Mouse (Mus musculus): ENCODE results near the gene Dcst2. TPM values are rescaled to one million over a fixed set of nuclear protein-coding genes. Genes with fewer than 3 reads are reported as not detected.

Dcst2 gene
- total RNA-seq, 1 experiment from 2014 or later, result not detected

DNA sequence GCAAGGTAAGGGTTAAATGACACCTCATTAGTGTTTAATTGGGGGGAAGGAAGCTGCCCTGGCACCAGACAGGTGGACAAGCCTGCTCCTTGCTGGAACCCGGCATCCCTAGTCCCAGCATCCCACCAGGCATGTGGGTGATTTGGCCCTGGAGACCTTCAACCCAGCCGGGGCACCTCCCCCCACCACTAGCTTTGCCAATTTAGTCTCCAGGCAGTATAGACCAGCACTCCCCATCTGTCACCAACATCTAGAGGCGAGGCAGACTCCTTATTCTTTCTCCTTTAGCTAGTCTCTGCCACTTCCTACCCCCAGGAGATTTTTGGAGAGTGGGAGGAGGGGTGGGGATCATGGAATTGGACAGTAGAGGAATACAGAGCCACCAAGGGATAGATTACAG lies 31.4 kb upstream of the Dcst2 start:
- no peak for ATAC-seq (ENCODE audit: extremely low read depth, insufficient number of reproducible peaks, low FRiP score, poor library complexity, severe bottlenecking)

- ATAC-seq (ENCODE audit: extremely low read depth, insufficient number of reproducible peaks, low FRiP score, poor library complexity, severe bottlenecking), result no peak
Measured at GRCm38 (mm10) chr3:89330948-89331347, 30.8 kb upstream of the Dcst2 start.

GRCm38 (mm10) chr3:89331561-89331960 lies 30.2 kb upstream of the Dcst2 start:
- no peak for ATAC-seq (ENCODE audit: extremely low read depth, insufficient number of reproducible peaks, low FRiP score, poor library complexity, severe bottlenecking)

DNA sequence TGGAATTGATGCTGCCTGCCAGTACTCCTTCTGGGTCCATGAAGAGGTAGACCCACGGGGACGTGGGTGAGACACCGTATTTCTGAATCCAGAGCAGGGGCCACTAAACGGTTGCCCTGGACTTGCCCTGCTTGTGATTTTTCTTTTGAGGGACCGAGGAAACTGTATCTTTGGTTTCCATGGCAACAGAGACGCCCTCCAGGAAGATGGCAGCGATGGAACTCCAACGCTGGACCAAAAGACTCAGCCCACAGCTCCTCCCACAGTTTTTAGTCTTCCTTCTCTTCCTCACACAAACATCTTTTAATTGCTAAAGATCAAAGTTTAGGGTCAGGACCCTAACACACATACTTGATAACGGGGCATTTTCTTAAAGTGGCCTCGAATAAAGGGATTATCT lies 29.8 kb upstream of the Dcst2 start:
- no peak for ATAC-seq (ENCODE audit: extremely low read depth, insufficient number of reproducible peaks, low FRiP score, poor library complexity, severe bottlenecking)

DNA sequence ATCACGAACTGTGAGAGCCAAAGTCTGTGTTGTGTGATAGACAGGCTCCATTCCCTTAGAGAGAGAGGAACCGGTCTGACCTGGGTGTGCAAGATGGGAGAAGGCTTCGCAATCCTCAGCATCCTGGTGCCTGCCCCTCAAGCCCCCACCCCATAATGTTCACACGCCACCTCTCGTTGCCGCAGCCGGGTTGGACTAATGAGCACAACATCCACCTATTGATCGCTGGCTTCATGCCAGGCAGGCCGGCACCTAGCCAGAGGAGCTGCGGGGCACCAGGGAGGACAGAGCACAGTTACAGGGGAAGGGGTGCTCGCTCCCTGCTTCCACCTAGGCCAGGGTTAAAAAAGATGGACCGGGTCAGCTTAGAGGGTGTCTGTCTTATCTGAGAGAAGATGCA lies 29.3 kb upstream of the Dcst2 start:
- no peak for ATAC-seq (ENCODE audit: extremely low read depth, insufficient number of reproducible peaks, low FRiP score, poor library complexity, severe bottlenecking)

GRCm38 (mm10) chr3:89333053-89333452 lies 28.7 kb upstream of the Dcst2 start:
- no peak for ATAC-seq (ENCODE audit: extremely low read depth, insufficient number of reproducible peaks, low FRiP score, poor library complexity, severe bottlenecking)

GRCm38 (mm10) chr3:89336529-89336928 lies 25.2 kb upstream of the Dcst2 start:
- ATAC-seq (ENCODE audit: extremely low read depth, insufficient number of reproducible peaks, low FRiP score, poor library complexity, severe bottlenecking), result no peak

DNA sequence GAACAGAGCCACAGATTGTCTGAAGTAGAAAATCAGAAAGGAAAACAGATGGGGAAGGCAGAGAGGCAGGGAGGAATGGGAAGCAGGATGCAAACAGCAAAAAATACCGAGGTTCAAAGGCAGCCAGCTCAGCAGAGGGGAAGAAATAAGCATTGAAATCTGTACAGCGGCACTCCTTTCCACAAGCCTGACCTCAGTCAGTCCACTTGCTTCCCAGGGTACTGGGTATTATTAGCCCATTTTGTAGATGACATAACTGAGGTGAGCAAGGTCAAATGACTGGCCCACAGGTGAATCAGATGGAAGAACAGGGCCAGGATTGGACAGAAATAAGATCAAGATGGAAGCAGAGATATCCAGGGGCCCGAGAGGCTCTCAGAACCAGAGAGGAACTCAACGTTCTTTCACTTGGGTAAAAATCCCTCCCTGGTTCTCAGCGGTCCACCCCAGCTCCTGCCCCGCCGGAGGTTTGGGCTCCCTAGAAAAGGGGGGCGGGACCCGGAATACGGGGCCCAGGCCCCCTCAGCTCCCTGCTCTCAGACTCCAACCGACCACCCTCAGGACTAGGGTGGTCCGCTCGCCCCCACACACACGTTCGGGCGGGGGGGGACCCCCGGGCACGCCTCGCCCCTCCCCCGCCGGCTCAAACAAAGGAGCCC lies 24.6 kb upstream of the Dcst2 start:
- no peak for ATAC-seq (ENCODE audit: extremely low read depth, insufficient number of reproducible peaks, low FRiP score, poor library complexity, severe bottlenecking)

DNA sequence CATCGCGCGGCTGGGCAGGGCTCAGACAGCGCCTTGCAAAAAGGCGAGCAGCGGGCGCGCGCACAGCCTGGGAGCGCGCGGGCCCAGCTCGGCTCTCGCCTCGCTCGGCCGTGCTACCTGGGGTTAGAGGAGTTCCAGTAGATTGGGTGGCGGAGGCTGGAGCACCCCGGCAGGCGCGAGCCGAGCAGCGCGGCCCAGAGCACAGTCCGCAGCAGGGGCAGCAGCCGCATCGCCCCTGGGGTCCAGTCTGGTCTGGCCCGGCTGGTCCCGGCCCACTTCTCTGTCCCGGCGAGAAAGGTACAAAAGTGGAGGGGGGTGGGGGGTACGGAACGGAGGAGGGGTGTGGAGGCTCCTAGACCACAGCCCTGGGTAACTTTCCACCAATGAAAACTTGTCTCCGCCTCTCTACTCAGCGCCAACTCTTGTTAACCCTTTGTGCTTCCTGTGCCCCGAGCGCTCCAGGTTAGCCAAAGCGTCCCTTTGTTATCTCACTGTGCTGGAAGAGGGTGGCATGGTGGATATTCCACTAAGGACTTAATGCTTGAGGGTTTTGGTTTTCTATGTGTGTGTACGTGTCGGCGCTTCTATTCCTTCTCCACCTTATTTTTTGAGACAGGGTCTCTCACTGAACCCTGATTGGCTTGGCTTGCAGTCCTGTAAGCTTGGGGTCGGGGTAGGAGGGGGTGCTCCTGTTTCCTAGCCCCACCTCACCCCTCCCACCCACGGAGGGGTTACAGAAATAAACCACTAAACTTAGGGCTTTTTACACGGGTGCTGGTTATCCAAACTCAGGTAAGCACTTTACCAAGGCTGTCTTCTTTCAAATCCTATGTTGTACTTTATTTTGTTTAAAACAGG lies 23.8 kb upstream of the Dcst2 start, which contains the start of gene Efna4:
Gene Efna4 (minus strand): TSS at position 308 of the 858 bp plus-strand sequence.
- ATAC-seq (ENCODE audit: extremely low read depth, insufficient number of reproducible peaks, low FRiP score, poor library complexity, severe bottlenecking), result no peak

- ATAC-seq (ENCODE audit: extremely low read depth, insufficient number of reproducible peaks, low FRiP score, poor library complexity, severe bottlenecking), result no peak
Measured at GRCm38 (mm10) chr3:89339416-89339815, 22.4 kb upstream of the Dcst2 start.

- peak; percentile 52; the same call in 1 of the 2 replicates for ATAC-seq (ENCODE audit: extremely low read depth, insufficient number of reproducible peaks, low FRiP score, poor library complexity, severe bottlenecking)
Measured at GRCm38 (mm10) chr3:89340465-89340864, 21.3 kb upstream of the Dcst2 start.

DNA sequence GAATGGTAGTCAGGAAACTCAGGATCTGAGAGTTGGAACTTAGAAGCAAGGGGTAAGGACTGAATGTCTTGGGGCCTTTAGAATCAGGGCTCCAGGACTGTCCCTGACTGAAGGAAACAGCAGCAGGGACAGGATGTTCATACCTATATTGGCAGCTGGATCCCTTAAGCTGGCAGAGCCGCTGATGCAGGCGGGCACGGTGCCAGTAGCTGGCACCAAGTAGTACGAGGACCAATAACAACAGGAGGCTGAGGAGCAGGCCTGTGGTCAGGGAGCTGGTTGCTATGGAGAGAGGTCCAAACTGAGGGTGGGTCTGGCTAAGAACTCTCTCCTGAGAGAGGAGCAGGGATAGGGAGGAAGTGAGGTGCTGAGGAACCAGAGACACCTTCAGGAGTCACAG lies 20.0 kb upstream of the Dcst2 start:
- no peak for ATAC-seq (ENCODE audit: extremely low read depth, insufficient number of reproducible peaks, low FRiP score, poor library complexity, severe bottlenecking)

- no peak for ATAC-seq (ENCODE audit: extremely low read depth, insufficient number of reproducible peaks, low FRiP score, poor library complexity, severe bottlenecking)
Measured at GRCm38 (mm10) chr3:89343279-89343678, 18.5 kb upstream of the Dcst2 start.

DNA sequence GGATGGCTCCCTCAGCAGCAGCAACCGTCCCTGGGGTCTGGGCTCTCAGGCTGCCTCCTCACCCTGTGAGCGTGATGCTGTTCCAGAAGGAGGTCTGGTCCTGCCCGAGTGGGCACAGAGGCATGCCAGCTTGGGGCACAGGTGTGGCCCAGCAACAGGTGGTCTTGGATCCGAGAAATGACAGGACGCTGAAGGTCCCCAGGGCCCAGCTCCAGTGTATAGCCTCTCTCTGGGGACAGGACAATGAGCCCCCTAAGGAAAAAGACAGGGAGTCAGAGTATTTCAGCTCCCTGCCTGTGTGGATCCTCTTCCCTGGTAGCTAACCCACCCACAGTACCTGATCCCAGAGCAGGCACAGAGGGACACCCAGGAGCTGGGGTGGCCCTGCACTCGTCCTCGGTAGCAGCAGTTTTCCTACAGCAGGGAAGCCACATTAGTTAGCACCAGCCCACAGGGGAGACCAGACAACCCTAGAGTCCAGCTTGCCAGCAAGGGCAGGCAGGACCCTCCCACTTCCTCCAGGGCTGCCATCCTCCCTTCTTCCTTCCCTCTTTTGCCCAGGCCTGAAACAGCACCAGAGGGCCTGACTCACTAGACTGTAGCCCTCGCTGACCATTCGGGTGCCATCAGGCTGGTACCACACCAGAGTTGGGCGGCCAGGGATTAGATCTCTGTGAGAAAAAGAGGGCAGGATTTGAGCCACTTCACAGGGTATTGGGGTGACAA lies 14.8 kb upstream of the Dcst2 start:
- ATAC-seq (ENCODE audit: extremely low read depth, insufficient number of reproducible peaks, low FRiP score, poor library complexity, severe bottlenecking), result no peak

GRCm38 (mm10) chr3:89347916-89348315 lies 13.9 kb upstream of the Dcst2 start:
- no peak for ATAC-seq (ENCODE audit: extremely low read depth, insufficient number of reproducible peaks, low FRiP score, poor library complexity, severe bottlenecking)

- no peak for ATAC-seq (ENCODE audit: extremely low read depth, insufficient number of reproducible peaks, low FRiP score, poor library complexity, severe bottlenecking)
Measured at GRCm38 (mm10) chr3:89348911-89349868, 12.6 kb upstream of the Dcst2 start.

- ATAC-seq (ENCODE audit: extremely low read depth, insufficient number of reproducible peaks, low FRiP score, poor library complexity, severe bottlenecking), result peak; percentile 61
Measured at GRCm38 (mm10) chr3:89349869-89350501, 11.8 kb upstream of the Dcst2 start, which contains the start of gene Adam15. Adam15 (minus strand) TSS chr3:89349996.

DNA sequence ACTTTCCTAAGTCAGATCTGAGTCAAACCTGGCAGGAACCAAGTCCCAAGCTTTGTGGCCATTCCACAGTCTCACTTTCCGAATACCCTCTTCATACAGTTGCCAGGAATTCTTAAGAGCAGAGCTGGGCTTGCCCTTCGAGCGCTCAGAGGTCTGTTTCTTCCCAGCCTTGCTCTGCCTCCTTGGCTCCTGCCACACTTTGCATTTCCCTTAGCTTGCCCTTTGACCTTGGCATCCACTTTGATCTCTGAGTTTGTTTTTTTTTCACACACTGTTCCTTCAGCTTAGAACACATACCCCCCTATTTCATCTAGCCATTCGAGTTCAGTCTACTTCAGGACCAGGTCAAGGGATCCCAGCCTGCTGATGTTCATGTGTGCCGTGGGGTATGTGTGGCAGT lies 10.5 kb upstream of the Dcst2 start:
- no peak for ATAC-seq (ENCODE audit: extremely low read depth, insufficient number of reproducible peaks, low FRiP score, poor library complexity, severe bottlenecking)

Measured in neutrophil, adult 5-6 weeks (primary cell).